Mouse (Mus musculus): ENCODE results near the gene S1pr5.
A peak's percentile ranks its signal among the peaks of the same experiment; 100 is the strongest.

Gene S1pr5

DNA sequence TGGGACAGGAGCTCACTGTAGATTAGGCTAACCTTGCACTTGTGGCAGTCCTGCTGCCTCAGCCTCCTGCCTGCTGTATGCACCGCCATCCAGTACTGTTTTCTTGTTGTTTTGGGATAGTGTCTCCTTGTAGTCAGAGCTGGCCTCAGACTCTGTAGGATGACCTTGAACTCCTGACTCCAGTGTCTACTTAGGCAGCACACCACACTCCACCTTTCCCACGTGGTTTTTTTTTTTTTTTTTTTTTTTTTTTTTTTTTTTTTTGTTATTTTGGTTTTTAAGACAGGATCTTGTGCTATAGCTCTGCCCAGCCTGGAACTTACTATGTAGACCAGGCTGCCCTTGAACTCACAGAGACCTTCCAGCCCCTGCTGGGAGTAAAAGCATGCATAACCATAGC lies 39.6 kb downstream of the S1pr5 start:
- no peak for DNase-seq (ENCODE audit: low spot score in 2 of 2)

DNA sequence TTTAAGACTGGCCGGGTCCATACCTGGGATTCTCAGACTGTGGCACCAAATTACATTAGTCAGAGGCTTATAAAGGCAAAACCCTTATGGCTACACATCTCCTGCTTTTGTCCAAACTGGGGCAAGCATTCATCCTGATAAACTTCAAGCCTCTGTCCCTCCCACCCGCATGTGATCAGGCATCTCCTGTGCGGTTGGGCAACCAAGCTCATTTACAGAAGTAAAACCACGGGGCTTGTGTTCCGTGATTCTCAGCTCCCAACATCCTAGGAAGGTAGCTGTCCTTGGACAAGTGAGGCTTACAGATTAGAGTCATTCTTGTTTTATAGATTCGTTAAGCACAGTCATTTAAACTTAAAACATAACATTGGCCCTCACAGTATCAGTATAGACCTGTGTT lies 41.4 kb downstream of the S1pr5 start:
- no peak for DNase-seq (ENCODE audit: low spot score in 2 of 2)

DNA sequence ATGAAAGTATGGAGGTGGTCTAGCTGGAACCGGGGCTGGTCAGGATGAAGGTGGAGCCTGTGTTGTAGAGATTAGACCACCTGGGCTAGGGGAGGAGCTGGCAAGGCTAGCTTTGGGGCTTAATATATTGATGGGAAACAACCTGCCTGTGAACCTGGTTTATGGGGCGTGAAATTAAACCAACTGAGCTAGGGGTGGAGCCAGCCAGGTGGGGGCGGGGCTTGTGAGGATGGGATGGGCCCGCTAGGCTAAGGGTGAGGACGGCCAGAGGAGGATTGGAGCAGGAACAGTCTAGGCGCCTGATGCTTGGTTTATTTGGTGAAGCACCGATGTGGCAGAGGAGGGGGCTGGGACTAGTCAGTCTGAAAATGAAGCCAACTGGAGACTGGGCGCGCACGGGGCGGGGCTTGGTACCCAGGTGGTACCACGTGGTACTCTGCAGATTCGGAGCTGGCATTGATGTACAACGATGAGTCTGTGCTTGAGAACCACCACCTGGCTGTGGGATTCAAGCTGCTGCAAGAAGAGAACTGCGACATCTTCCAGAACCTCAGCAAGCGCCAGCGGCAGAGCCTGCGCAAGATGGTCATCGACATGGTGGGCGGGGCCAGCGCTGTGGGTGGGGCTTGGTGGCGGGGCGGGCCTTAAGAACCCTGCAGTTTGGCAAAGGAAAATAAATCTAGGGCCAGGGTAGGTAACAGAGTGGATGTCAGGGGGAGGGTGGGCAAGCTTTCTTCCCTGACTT lies 43.5 kb downstream of the S1pr5 start:
- no peak for DNase-seq (ENCODE audit: low spot score in 2 of 2)

DNA sequence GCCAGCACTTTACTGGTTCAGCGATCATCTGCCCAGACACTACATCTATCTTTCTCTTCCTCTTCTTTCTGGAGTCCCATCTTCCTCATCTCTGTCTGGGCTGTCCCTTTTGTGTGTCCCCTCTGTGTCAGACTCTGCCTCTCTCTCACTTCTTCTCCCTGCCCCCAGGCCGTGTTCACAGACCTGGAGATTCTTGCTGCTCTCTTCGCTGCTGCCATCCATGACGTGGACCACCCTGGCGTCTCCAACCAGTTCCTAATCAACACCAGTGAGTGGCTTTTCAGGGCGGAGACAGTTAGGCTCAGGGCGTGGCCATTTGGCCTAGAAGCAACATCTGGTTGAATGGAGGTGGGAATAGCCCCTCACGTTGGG lies 44.1 kb downstream of the S1pr5 start:
- no peak for DNase-seq (ENCODE audit: low spot score in 2 of 2)

DNA sequence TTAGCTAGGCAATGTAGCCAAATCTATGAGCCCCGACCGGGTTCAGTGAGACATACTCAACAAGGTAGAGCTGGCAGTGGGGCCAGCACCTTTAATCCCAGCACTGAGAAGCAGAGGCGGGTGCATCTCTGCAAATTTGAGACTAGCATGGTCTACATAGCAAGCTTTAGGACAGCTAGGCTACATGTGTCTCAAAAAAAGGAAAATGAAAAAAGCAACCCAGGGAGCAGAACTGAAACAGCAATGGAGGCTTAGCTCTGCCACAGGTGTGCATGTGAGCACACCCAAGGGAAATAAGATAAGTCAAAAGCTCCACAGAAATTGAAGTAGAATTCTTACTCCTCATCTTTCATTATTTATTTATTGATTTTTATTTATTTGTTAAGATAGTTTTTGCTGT lies 49.3 kb downstream of the S1pr5 start:
- no peak for DNase-seq (ENCODE audit: low spot score in 2 of 2)

DNA sequence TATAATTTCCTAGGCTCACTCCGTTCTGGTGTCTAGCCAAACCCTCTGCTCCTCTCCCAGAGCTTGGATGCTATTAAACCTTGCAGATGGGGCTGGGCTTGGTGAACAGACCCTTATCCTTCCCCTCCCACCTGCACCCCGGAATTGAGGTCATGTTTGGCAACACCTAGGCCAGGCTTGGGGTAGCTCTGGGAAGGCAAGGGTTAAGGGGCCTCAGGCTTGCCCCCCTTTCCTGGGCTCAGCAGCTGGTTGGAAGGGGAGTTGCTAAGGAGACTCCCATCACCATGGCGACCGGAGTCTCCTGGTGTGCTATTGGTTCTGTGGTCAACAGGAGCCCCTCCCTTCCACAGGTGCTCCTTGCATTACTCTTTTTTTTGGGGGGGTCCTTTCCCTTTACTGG lies 50.3 kb downstream of the S1pr5 start:
- no peak for DNase-seq (ENCODE audit: low spot score in 2 of 2)

DNA sequence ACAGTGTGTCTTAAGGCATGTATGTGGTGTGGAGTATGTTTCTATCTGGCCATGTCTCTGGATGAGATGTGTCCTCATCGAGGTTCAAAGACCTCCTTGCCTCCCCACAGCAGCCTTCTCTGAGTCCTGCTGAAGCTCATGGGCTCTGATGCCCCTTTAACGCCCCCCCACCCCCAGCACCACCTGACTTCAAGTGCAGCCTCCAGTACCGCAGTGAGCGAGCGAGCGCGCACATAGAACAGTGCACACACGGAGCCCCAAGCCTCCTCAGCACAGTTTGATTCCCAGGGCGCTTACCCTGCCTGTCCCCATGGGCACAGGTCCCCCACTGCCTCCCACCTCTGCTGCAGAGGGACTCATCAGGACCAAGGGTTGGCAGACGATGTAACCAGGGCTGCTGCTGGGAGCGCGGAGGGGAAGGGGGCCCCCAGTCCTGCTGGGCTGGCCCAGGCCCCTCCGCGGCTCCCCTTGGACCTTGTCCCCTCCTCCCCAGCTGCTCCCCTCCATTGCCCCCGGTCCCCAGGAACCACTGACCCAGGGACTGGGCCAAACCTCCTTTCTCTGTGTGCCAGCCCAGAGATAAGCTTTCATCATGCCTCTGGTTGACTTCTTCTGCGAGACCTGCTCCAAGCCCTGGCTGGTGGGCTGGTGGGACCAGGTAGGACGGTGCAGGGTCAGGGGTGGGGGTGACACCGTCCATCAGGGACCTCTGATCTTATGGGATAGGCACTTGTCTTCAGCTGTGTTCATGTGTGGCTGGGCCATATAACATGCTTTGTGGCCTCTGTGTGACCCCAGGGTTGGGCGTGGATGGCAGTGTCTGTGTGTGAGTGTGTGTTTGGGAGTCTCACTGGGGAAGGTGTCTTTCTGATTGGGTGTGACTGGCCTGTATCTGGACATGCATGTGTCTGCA lies 51.5 kb downstream of the S1pr5 start:
- DNase-seq (ENCODE audit: low spot score in 2 of 2), result no peak

DNA sequence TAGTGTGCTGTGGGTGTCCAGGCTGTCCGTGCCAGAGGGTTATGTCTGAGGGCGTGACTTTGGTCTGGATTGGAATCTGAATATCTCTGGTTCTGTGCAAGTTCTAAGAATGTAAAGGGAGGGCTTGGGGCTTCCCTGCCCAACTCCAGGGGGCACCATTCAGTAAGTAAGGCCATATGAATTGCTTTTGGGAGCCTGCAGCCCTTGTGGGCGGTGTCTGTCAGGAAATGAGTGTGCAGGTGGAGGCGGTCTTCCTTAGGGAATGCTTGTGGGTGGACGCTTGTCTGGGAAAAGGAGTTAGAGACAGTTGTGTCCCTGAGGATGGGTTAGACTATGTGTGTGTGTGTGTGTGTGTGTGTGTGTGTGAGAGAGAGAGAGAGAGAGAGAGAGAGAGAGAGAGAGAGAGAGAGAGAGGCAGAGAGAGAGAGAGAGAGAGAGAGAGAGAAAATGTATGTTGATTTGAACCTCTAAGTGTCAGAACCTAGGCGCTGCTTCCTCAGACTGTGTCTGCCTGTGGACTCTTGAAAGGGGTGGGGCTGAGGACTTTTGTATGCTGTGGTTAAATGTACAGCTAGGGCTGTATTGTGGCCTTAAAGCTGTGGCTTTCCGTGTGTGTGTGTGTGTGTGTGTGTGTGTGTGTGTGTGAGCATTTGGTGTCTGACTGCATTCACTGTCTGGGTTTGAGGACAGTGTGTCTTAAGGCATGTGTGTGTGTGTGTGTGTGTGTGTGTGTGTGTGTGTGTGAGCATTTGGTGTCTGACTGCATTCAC lies 52.3 kb downstream of the S1pr5 start:
- peak; percentile 37 to 48 for DNase-seq (ENCODE audit: low spot score in 2 of 2)

DNA sequence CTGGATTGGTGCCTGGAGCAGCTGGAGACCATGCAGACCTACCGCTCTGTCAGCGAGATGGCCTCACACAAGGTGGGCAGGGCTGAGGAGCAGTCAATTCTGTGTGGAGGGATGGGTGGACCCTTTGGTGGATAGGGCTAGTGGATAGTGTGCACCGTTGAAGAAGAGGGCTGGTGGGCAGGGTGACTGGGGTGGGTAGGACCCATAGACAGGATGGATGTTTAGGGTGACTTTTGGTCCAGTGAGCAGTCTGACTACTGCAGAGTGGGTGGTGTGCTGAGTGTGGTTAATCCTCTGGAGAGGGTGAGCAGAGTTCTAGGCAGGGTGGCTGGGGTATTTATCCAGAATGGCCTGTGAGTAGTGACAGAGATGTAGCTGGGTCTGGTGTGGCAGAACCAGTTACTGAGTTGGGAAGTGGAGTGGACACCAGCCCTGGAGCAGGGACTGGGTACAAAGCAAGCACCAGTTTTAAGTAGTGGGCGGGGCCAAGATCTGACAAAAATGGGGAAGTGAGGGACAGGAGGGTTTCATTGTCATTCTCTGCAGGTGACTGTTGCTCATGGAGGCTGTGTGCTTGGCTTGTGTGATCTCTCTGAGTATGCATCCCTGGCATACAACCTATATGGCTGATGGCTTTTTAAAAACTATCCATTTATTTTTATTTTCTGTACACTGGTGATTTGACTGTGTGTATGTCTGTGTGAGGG lies 53.3 kb downstream of the S1pr5 start:
- DNase-seq (ENCODE audit: low spot score in 2 of 2), result peak in 1 of 2 experiments; percentile 56

DNA sequence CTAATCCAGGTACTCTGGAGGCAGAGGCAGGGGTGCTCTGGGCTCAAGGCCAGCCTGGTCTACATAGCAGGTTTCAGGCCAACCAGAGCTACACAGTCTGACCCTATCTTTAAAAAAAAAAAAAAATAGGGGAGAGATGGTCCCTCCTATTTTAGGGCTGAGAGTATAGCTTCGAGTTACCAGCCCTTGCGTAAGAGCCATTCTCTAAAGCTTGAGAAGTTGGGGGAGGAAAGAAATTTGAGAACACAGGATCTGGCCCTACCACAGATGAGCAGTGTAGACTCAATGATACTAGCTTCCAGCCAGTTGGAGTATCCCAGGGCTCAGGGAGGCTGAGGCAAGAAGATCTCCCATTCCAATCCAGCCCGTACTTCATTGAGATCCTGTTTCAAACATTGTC lies 54.5 kb downstream of the S1pr5 start:
- DNase-seq (ENCODE audit: low spot score in 2 of 2), result no peak

All from natural killer cell, adult 2 months (primary cell).